Mouse (Mus musculus) cortical plate, adult 2 months (tissue): ENCODE data around the gene Shq1.

ENCODE experiments used
- CTCF ChIP-seq: fragments of 200-500 bp; IDR thresholded peaks from 2 replicates; pipeline ENCODE4 v1.5.1; 2011; ENCODE audit warnings: mild to moderate bottlenecking, control low read depth, low read length; ENCODE audit not compliant: insufficient read depth; ENCODE audit errors: extremely low read depth
- POLR2A ChIP-seq: fragments of 200-500 bp; IDR thresholded peaks from 2 replicates; pipeline ENCODE4 v1.6.1; 2011; ENCODE audit warnings: mild to moderate bottlenecking, low read length, control low read depth; ENCODE audit not compliant: insufficient read depth; ENCODE audit errors: extremely low read depth

DNA sequence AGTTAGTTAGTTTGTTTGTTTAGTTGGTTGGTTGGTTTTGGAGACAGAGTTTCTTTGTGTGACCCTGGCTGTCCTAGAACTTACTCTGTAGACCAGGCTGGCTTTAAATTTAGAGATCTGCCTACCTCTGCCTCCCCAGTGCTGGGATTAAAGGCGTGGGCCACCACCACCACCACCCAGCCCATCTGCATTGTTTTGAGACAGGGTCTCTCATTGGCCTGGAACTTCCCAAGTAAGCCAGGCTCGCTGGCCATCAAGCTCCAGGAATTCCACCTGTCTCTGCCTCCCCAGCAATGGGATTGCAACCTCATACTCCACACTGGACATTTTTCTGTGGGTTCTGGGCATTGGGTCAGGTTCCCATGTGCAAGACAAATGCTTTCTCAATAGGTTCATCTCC, 15.4 kb upstream of the Shq1 start:
- TF ChIP-seq CTCF (no peak), POLR2A (no peak)
